Mouse (Mus musculus): ENCODE results near the gene Mmrn1. TPM values are rescaled to one million over a fixed set of nuclear protein-coding genes. Genes with fewer than 3 reads are reported as not detected.
A peak's percentile ranks its signal among the peaks of the same experiment; 100 is the strongest.
"Not testable (repeated sequence)": the region's sequence is repeated elsewhere in the genome, so short reads cannot be mapped to it uniquely, and the experiment has no call there.

Mmrn1 gene
- total RNA-seq (2021) = under 1 TPM; 0.35 to 0.49 TPM
- long read RNA-seq, experiment 1, partial matches to known transcripts = 0 of 1 reads
- long read RNA-seq, experiment 1, other reads (novel, unspliced or antisense) = 1 of 1 reads
- long read RNA-seq, experiment 2 = 0 reads

GRCm38 (mm10) chr6:60924676-60925075 is at the start of gene Mmrn1:
Gene Mmrn1, plus strand, starts transcription at chr6:60924976.
- intact Hi-C loops (cut with DNase I); DNase-seq (ENCODE audit: low spot score in 2 of 2): not testable (repeated sequence)

GRCm38 (mm10) chr6:60880362-60880761 is 44.4 kb upstream of the Mmrn1 start:
- no peak for DNase-seq (ENCODE audit: low spot score in 2 of 2)
- intact Hi-C loops (cut with DNase I) = loop anchor here (2.0 to 5.0 kb wide), 2 partner anchors 198 to 323 kb away; no protein-coding TSS in a partner anchor

- intact Hi-C loops (cut with DNase I) = loop anchor here (2.0 to 5.0 kb wide), 2 partner anchors 199 to 324 kb away; no protein-coding TSS in a partner anchor
- peak in 1 of 2 experiments; percentile 33 for DNase-seq (ENCODE audit: low spot score in 2 of 2)
Measured at GRCm38 (mm10) chr6:60881534-60881933, 43.2 kb upstream of the Mmrn1 start.

GRCm38 (mm10) chr6:60907272-60907671 is 17.5 kb upstream of the Mmrn1 start:
- intact Hi-C loops (cut with DNase I) = no loop called here
- no peak for DNase-seq (ENCODE audit: low spot score in 2 of 2)

- intact Hi-C loops (cut with DNase I) = loop anchor here (5.0 kb wide), 1 partner anchor 249 kb away; no protein-coding TSS in a partner anchor
- DNase-seq (ENCODE audit: low spot score in 2 of 2) = peak; percentile 7 to 22
Measured at GRCm38 (mm10) chr6:60931364-60931763, 6.6 kb downstream of the Mmrn1 start.

- no peak for DNase-seq (ENCODE audit: low spot score in 2 of 2)
- intact Hi-C loops (cut with DNase I) = loop anchor here (5.0 kb wide), 1 partner anchor 253 kb away; no protein-coding TSS in a partner anchor
Measured at GRCm38 (mm10) chr6:60934835-60935234, 10.1 kb downstream of the Mmrn1 start.

- intact Hi-C loops (cut with DNase I) = no loop called here
- no peak for DNase-seq (ENCODE audit: low spot score in 2 of 2)
Measured at GRCm38 (mm10) chr6:60935448-60936130, 10.8 kb downstream of the Mmrn1 start.

- intact Hi-C loops (cut with DNase I) = no loop called here
- no peak for DNase-seq (ENCODE audit: low spot score in 2 of 2)
Measured at GRCm38 (mm10) chr6:60944178-60944577, 19.4 kb downstream of the Mmrn1 start.

GRCm38 (mm10) chr6:60944621-60945020 is 19.8 kb downstream of the Mmrn1 start:
- intact Hi-C loops (cut with DNase I) = loop anchor here (5.0 kb wide), 1 partner anchor 382 kb away; no protein-coding TSS in a partner anchor
- no peak for DNase-seq (ENCODE audit: low spot score in 2 of 2)

GRCm38 (mm10) chr6:60950415-60950814 is 25.6 kb downstream of the Mmrn1 start:
- peak; percentile 43 to 51 for DNase-seq (ENCODE audit: low spot score in 2 of 2)
- intact Hi-C loops (cut with DNase I) = no loop called here

- intact Hi-C loops (cut with DNase I) = no loop called here
Measured at GRCm38 (mm10) chr6:60961285-60961684, 36.5 kb downstream of the Mmrn1 start.

GRCm38 (mm10) chr6:60961838-60962237 is 37.1 kb downstream of the Mmrn1 start:
- intact Hi-C loops (cut with DNase I) = no loop called here
- no peak for DNase-seq (ENCODE audit: low spot score in 2 of 2)

More at GRCm38 (mm10) chr6:60961285-60961684, 36.5 kb downstream of the Mmrn1 start:
- no peak for DNase-seq (ENCODE audit: low spot score in 2 of 2)

GRCm38 (mm10) chr6:60962668-60963067 is 37.9 kb downstream of the Mmrn1 start:
- intact Hi-C loops (cut with DNase I) = no loop called here
- no peak for DNase-seq (ENCODE audit: low spot score in 2 of 2)

GRCm38 (mm10) chr6:60963726-60964125 is 39.0 kb downstream of the Mmrn1 start:
- intact Hi-C loops (cut with DNase I) = no loop called here
- DNase-seq (ENCODE audit: low spot score in 2 of 2) = no peak

GRCm38 (mm10) chr6:60966931-60967330 is 42.2 kb downstream of the Mmrn1 start:
- intact Hi-C loops (cut with DNase I) = no loop called here
- no peak for DNase-seq (ENCODE audit: low spot score in 2 of 2)

- intact Hi-C loops (cut with DNase I) = no loop called here
- DNase-seq (ENCODE audit: low spot score in 2 of 2) = no peak
Measured at GRCm38 (mm10) chr6:60969407-60969806, 44.6 kb downstream of the Mmrn1 start.

- intact Hi-C loops (cut with DNase I) = no loop called here
- DNase-seq (ENCODE audit: low spot score in 2 of 2) = no peak
Measured at GRCm38 (mm10) chr6:60970811-60971210, 46.0 kb downstream of the Mmrn1 start.

GRCm38 (mm10) chr6:60978610-60979009 is 53.8 kb downstream of the Mmrn1 start:
- DNase-seq (ENCODE audit: low spot score in 2 of 2) = no peak
- intact Hi-C loops (cut with DNase I) = no loop called here

- intact Hi-C loops (cut with DNase I) = no loop called here
- no peak for DNase-seq (ENCODE audit: low spot score in 2 of 2)
Measured at GRCm38 (mm10) chr6:60979039-60979438, 54.3 kb downstream of the Mmrn1 start.

GRCm38 (mm10) chr6:60984360-60984759 is 59.6 kb downstream of the Mmrn1 start:
- no peak for DNase-seq (ENCODE audit: low spot score in 2 of 2)
- intact Hi-C loops (cut with DNase I) = loop anchor here (10.0 kb wide), 1 partner anchor 190 kb away; no protein-coding TSS in a partner anchor

GRCm38 (mm10) chr6:60985919-60986318 is 61.1 kb downstream of the Mmrn1 start:
- peak in 1 of 2 experiments; percentile 45 for DNase-seq (ENCODE audit: low spot score in 2 of 2)
- intact Hi-C loops (cut with DNase I) = loop anchor here (5.0 to 10.0 kb wide), 2 partner anchors 189 to 316 kb away; no protein-coding TSS in a partner anchor
